Mouse (Mus musculus) spleen, adult 12 weeks (tissue): ENCODE results near the gene Edn2.

Source experiments
- DNase-seq: peaks from one replicate; pipeline ENCODE4 v3.0.0; 2022; ENCODE audit warnings: low spot score

The Edn2 gene

GRCm38 (mm10) chr4:120206471-120206891, 45.5 kb downstream of the Edn2 start:
- DNase-seq, result no peak

GRCm38 (mm10) chr4:120212080-120212479, 51.1 kb downstream of the Edn2 start:
- no peak for DNase-seq

- no peak for DNase-seq
Observed at GRCm38 (mm10) chr4:120212812-120213211, 51.8 kb downstream of the Edn2 start.

- DNase-seq, result no peak
Observed at GRCm38 (mm10) chr4:120215915-120216591, 55.0 kb downstream of the Edn2 start.

GRCm38 (mm10) chr4:120216883-120217282, 55.9 kb downstream of the Edn2 start:
- no peak for DNase-seq
